Mouse (Mus musculus) liver, embryonic 11.5 days (tissue): ENCODE data around the gene Olfr843. TPM values are rescaled to one million over a fixed set of nuclear protein-coding genes. Genes with fewer than 3 reads are reported as not detected.

Source experiments
- ATAC-seq: fragments of 200-750 bp; cut with Nextera tagmentation; replicated peaks from 2 replicates; pipeline ENCODE4 v1.8.0; 2017; ENCODE audit warnings: moderate number of reproducible peaks, mild to moderate bottlenecking, moderate TSS enrichment, moderate library complexity; ENCODE audit not compliant: low FRiP score
- DNase-seq: peaks from one replicate; pipeline ENCODE4 v3.0.0-alpha.2; 2017; ENCODE audit warnings: low spot score
- H3K27ac ChIP-seq: fragments of 300-500 bp; sonication (generic); 2 replicates; pipeline ENCODE4 v1.5.1; 2014; ENCODE audit warnings: mild to moderate bottlenecking, low read depth, low read length, control low read depth
- H3K27me3 ChIP-seq: fragments of 300-500 bp; sonication (generic); replicated peaks from 2 replicates; pipeline ENCODE4 v1.6.1; 2014; ENCODE audit warnings: low read length, mixed read lengths; ENCODE audit not compliant: control insufficient read depth, insufficient read depth
- H3K36me3 ChIP-seq: fragments of 300-500 bp; sonication (generic); 2 replicates; pipeline ENCODE4 v1.6.1; 2014; ENCODE audit warnings: mild to moderate bottlenecking, low read length, moderate library complexity, mixed read lengths; ENCODE audit not compliant: control insufficient read depth, insufficient read depth
- H3K4me1 ChIP-seq: fragments of 300-500 bp; sonication (generic); replicated peaks from 2 replicates; pipeline ENCODE4 v1.6.1; 2014; ENCODE audit warnings: low read length, mixed read lengths; ENCODE audit not compliant: control insufficient read depth, insufficient read depth
- H3K4me2 ChIP-seq: fragments of 300-500 bp; sonication (generic); 2 replicates; pipeline ENCODE4 v1.6.1; 2014; ENCODE audit warnings: mild to moderate bottlenecking, control low read depth, moderate library complexity
- H3K4me3 ChIP-seq: fragments of 300-500 bp; sonication (generic); 2 replicates; pipeline ENCODE4 v1.5.1; 2014; ENCODE audit warnings: low read depth, low read length, control low read depth
- H3K9ac ChIP-seq: fragments of 300-500 bp; sonication (generic); 2 replicates; pipeline ENCODE4 v1.6.1; 2014; ENCODE audit warnings: low read depth, low read length, control low read depth
- H3K9me3 ChIP-seq: fragments of 300-500 bp; sonication (generic); 2 replicates; pipeline ENCODE4 v1.6.1; 2016; ENCODE audit warnings: low read length, inconsistent platforms, mixed read lengths; ENCODE audit not compliant: control insufficient read depth
- WGBS: fragments of 180-500 bp; shearing (Covaris S2); extraction: QIAGEN DNeasy Blood & Tissue Kit; methylation state at CpG from one replicate; pipeline ENCODE4 v1.1.7; 2014; 5-methylcytosine and 5-hydroxymethylcytosine counted together
- polyA plus RNA-seq: library from polyadenylated mRNA; unstranded; fragments of >200 nt; fragmentation: Nextera tagmentation; extraction: Ambion mirVana; gene quantifications from 2 replicates; pipeline ENCODE4 v1.2.1, GENCODE M21; 2014

Gene Olfr843
- not detected in 2 replicates for polyA plus RNA-seq

- Histone ChIP-seq H3K27ac (no peak within 1 kb of the TSS), H3K9ac (no peak within 1 kb of the TSS), H3K4me3 (no peak within 1 kb of the TSS), H3K27me3 (no peaks in the 10 kb centered on the region), H3K9me3 (no peaks in the 10 kb centered on the region), H3K4me2 (no peak within 1 kb of the TSS), H3K36me3 (no peaks in the 10 kb centered on the region), H3K4me1 (no peaks in the 10 kb centered on the region)
- ATAC-seq, result no peak
- DNase-seq, result no peak
- WGBS, result 83% methylated on average over 2 of the region's 2 CpGs
Measured at GRCm38 (mm10) chr9:19251887-19252286, at the start of gene Olfr843. Gene Olfr843 (minus strand): TSS chr9:19251987.

Other genes starting within 250 kb of the Olfr843 start
- gene Olfr835, start 219.3 kb downstream of the Olfr843 start, polyA plus RNA-seq, result not detected in 2 replicates
- gene Olfr836, start 131.6 kb downstream of the Olfr843 start, polyA plus RNA-seq, result not detected in 2 replicates
- not detected in 2 replicates for gene Olfr837, start 115.7 kb downstream of the Olfr843 start, polyA plus RNA-seq
- 0.01 TPM in 1 of 2 replicates, not detected in the other for gene Olfr839-ps1, start 74.7 kb downstream of the Olfr843 start, polyA plus RNA-seq
- gene Olfr844, start 64.4 kb upstream of the Olfr843 start, polyA plus RNA-seq, result not detected in 2 replicates
- gene Olfr845, start 84.5 kb upstream of the Olfr843 start, polyA plus RNA-seq, result not detected in 2 replicates
- not detected in 2 replicates for gene Olfr846, start 112.0 kb upstream of the Olfr843 start, polyA plus RNA-seq
- not detected in 2 replicates for gene Olfr847, start 126.7 kb upstream of the Olfr843 start, polyA plus RNA-seq
- gene Olfr849, start 188.3 kb upstream of the Olfr843 start, polyA plus RNA-seq, result not detected in 2 replicates
- gene Olfr850, start 226.3 kb upstream of the Olfr843 start, polyA plus RNA-seq, result not detected in 2 replicates
- gene Olfr851, start 241.3 kb upstream of the Olfr843 start, polyA plus RNA-seq, result not detected in 2 replicates